Mouse (Mus musculus) ES-Bruce4 (cell line): Measurements from ENCODE around the gene Capn12.

ENCODE experiments used
- CTCF ChIP-seq: IDR thresholded peaks from one replicate; pipeline ENCODE4 v1.8.1; 2011; ENCODE audit warnings: low read depth, low read length
- EP300 ChIP-seq: IDR thresholded peaks from 2 replicates; pipeline ENCODE4 v1.6.1; 2011; ENCODE audit warnings: low read depth, low read length; ENCODE audit not compliant: insufficient read depth

DNA sequence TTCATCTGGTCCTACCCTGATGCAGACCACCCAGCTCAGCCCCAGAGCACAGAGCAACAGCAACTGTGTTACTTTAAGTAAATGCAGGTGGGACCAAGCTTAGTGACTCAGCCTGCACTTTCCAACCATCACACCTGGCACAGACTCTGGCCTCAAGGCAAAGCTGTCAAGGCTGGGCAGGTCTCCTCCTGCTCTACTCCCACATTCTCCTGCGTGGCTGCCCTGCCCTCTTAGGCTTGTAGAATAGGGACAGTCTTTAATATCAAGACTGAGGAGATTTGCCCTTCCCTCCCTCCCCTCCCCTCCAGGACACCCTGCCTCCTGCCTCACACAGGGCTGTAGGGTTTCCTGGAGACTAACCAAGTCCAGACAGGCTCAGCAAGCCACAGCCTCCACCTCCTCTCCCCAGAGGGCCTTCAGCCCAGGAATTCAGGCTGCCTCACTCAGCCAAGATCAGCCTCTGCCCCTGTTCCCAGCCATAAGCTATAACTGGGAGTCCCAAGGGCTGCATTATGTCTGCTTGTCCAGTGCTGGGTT is 31.5 kb upstream of the Capn12 start:
- TF ChIP-seq CTCF: no peak
- TF ChIP-seq EP300: no peak
